Mouse (Mus musculus) skeletal muscle tissue, adult 2 months (tissue): ENCODE measurements around the gene Vmn1r213.

ENCODE experiments used
- DNase-seq: peaks from one replicate; pipeline ENCODE4 v3.0.0-alpha.2; 2012; ENCODE audit warnings: low read depth, low spot score

Vmn1r213 gene

GRCm38 (mm10) chr13:23007356-23007755 is at the start of gene Vmn1r213:
Gene Vmn1r213 (plus strand): TSS chr13:23007656.
- DNase-seq: no peak

- DNase-seq: no peak
These were observed 17.1 kb upstream of the Vmn1r213 start for GRCm38 (mm10) chr13:22990214-22990891.

- DNase-seq: no peak
These were observed 15.2 kb upstream of the Vmn1r213 start for GRCm38 (mm10) chr13:22992178-22992700.

GRCm38 (mm10) chr13:22992721-22993120 is 14.7 kb upstream of the Vmn1r213 start:
- DNase-seq: no peak

- no peak for DNase-seq
These were observed 10.7 kb downstream of the Vmn1r213 start for GRCm38 (mm10) chr13:23018158-23018557.

DNA sequence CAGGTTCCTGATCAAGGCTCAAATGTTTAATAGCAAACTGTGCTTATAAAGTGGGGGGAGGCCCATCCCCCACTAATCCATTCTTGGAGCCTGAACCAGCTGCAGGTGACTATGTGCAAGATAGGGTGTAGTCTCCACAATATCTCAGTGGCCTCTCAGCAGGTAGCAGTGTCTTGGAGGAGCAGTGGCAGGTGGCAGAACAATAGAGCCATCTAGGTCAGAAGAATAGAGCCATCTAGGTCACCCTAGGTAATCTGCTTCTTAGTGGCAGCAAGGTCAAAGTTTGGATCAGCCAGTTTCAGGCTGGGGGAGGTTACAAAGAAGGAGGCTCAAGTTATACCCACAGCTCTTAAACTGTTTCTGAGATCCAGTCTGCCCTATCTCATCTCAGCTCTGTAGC is 17.4 kb downstream of the Vmn1r213 start:
- no peak for DNase-seq

GRCm38 (mm10) chr13:23030118-23030517 is 22.7 kb downstream of the Vmn1r213 start, which contains the start of gene Vmn1r214:
Gene Vmn1r214 (plus strand): TSS chr13:23030418.
- DNase-seq: no peak

GRCm38 (mm10) chr13:23057778-23058177 is 50.3 kb downstream of the Vmn1r213 start:
- no peak for DNase-seq
